Mouse (Mus musculus): Measurements from ENCODE around the gene Ccl26. TPM values are rescaled to one million over a fixed set of nuclear protein-coding genes. Genes with fewer than 3 reads are reported as not detected.
"Not testable (repeated sequence)": the region's sequence is repeated elsewhere in the genome, so short reads cannot be mapped to it uniquely, and the experiment has no call there.

Gene Ccl26
- not detected in 2 replicates for polyA plus RNA-seq (2014; fragmentation: Nextera tagmentation; extraction: Ambion mirVana)

- Histone ChIP-seq H3K4me2 (replicated peaks; ENCODE audit: low read depth, low read length) (no peak within 1 kb of the TSS), H3K27me3 (ENCODE audit: control insufficient read depth, insufficient read depth, low read length) (no peaks in the 10 kb centered on the region), H3K36me3 (ENCODE audit: control insufficient read depth, insufficient read depth, low read length) (no peaks in the 10 kb centered on the region), H3K9me3 (ENCODE audit: control insufficient read depth, low read length) (no peaks in the 10 kb centered on the region), H3K9ac (ENCODE audit: low read depth, low read length) (no peak within 1 kb of the TSS), H3K4me3 (ENCODE audit: low read depth, low read length) (no peak within 1 kb of the TSS), H3K27ac (ENCODE audit: low read depth, low read length) (no peak within 1 kb of the TSS), H3K4me1 (replicated peaks; ENCODE audit: control insufficient read depth, insufficient read depth, low read length) (no peaks in the 10 kb centered on the region)
- DNase-seq (ENCODE audit: low spot score), result no peak
- no peak for ATAC-seq (ENCODE audit: low FRiP score)
- 85% methylated on average over 3 of the region's 3 CpGs for WGBS
Measured at GRCm38 (mm10) chr5:135563469-135563868, at the start of gene Ccl26. TSS of gene Ccl26 (minus strand) at chr5:135563569.

GRCm38 (mm10) chr5:135609794-135610193 is 46.4 kb upstream of the Ccl26 start:
- ATAC-seq (ENCODE audit: low FRiP score) (no peak), DNase-seq (ENCODE audit: low spot score) (no peak)
- H3K27me3 ChIP-seq (ENCODE audit: control insufficient read depth, insufficient read depth, low read length), result no peaks in the 10 kb centered on the region
- no peaks in the 10 kb centered on the region for H3K4me1 ChIP-seq (replicated peaks; ENCODE audit: control insufficient read depth, insufficient read depth, low read length)
- H3K9ac ChIP-seq (ENCODE audit: low read depth, low read length), result no peak overlapping the region
- H3K9me3 ChIP-seq (ENCODE audit: control insufficient read depth, low read length), result no peaks in the 10 kb centered on the region
- no peaks in the 10 kb centered on the region for H3K36me3 ChIP-seq (ENCODE audit: control insufficient read depth, insufficient read depth, low read length)
- WGBS, result 73% methylated on average over 4 of the region's 4 CpGs
- H3K4me3 ChIP-seq (ENCODE audit: low read depth, low read length), result no peak overlapping the region
- no peak overlapping the region for H3K27ac ChIP-seq (ENCODE audit: low read depth, low read length)
- H3K4me2 ChIP-seq (replicated peaks; ENCODE audit: low read depth, low read length), result no peak overlapping the region

GRCm38 (mm10) chr5:135607581-135607980 is 44.2 kb upstream of the Ccl26 start:
- H3K36me3 ChIP-seq (ENCODE audit: control insufficient read depth, insufficient read depth, low read length), result no peaks in the 10 kb centered on the region
- WGBS, result 50% methylated on average over 1 of the region's 1 CpGs
- peaks cover 6% of the 10 kb centered on the region; the same call in 1 of the 2 replicates for H3K9me3 ChIP-seq (ENCODE audit: control insufficient read depth, low read length)
- no peak overlapping the region for H3K9ac ChIP-seq (ENCODE audit: low read depth, low read length)
- H3K27ac ChIP-seq (ENCODE audit: low read depth, low read length), result no peak overlapping the region
- no peak overlapping the region for H3K4me3 ChIP-seq (ENCODE audit: low read depth, low read length)
- DNase-seq (ENCODE audit: low spot score) (no peak), ATAC-seq (ENCODE audit: low FRiP score) (no peak)
- no peaks in the 10 kb centered on the region for H3K27me3 ChIP-seq (ENCODE audit: control insufficient read depth, insufficient read depth, low read length)
- H3K4me2 ChIP-seq (replicated peaks; ENCODE audit: low read depth, low read length), result no peak overlapping the region
- no peaks in the 10 kb centered on the region for H3K4me1 ChIP-seq (replicated peaks; ENCODE audit: control insufficient read depth, insufficient read depth, low read length)

- H3K4me1 ChIP-seq (replicated peaks; ENCODE audit: control insufficient read depth, insufficient read depth, low read length); H3K36me3 ChIP-seq (ENCODE audit: control insufficient read depth, insufficient read depth, low read length); H3K4me2 ChIP-seq (replicated peaks; ENCODE audit: low read depth, low read length); H3K4me3 ChIP-seq (ENCODE audit: low read depth, low read length); H3K27me3 ChIP-seq (ENCODE audit: control insufficient read depth, insufficient read depth, low read length); ATAC-seq (ENCODE audit: low FRiP score); H3K9me3 ChIP-seq (ENCODE audit: control insufficient read depth, low read length); H3K27ac ChIP-seq (ENCODE audit: low read depth, low read length); H3K9ac ChIP-seq (ENCODE audit: low read depth, low read length); DNase-seq (ENCODE audit: low spot score): not testable (repeated sequence)
- no CpG with 5 or more reads among the region's 1 CpGs for WGBS
Measured at GRCm38 (mm10) chr5:135606717-135607116, 43.3 kb upstream of the Ccl26 start.

- H3K36me3 ChIP-seq (ENCODE audit: control insufficient read depth, insufficient read depth, low read length); H3K4me3 ChIP-seq (ENCODE audit: low read depth, low read length); H3K9ac ChIP-seq (ENCODE audit: low read depth, low read length); DNase-seq (ENCODE audit: low spot score); ATAC-seq (ENCODE audit: low FRiP score); H3K4me2 ChIP-seq (replicated peaks; ENCODE audit: low read depth, low read length); H3K4me1 ChIP-seq (replicated peaks; ENCODE audit: control insufficient read depth, insufficient read depth, low read length); H3K9me3 ChIP-seq (ENCODE audit: control insufficient read depth, low read length); H3K27ac ChIP-seq (ENCODE audit: low read depth, low read length); H3K27me3 ChIP-seq (ENCODE audit: control insufficient read depth, insufficient read depth, low read length): not testable (repeated sequence)
- no CpG with 5 or more reads among the region's 1 CpGs for WGBS
Measured at GRCm38 (mm10) chr5:135604643-135605042, 41.3 kb upstream of the Ccl26 start.

- Histone ChIP-seq H3K9ac (ENCODE audit: low read depth, low read length) (no peak overlapping the region), H3K9me3 (ENCODE audit: control insufficient read depth, low read length) (no peaks in the 10 kb centered on the region), H3K4me2 (replicated peaks; ENCODE audit: low read depth, low read length) (no peak overlapping the region), H3K27me3 (ENCODE audit: control insufficient read depth, insufficient read depth, low read length) (no peaks in the 10 kb centered on the region), H3K4me3 (ENCODE audit: low read depth, low read length) (no peak overlapping the region), H3K27ac (ENCODE audit: low read depth, low read length) (no peak overlapping the region), H3K36me3 (ENCODE audit: control insufficient read depth, insufficient read depth, low read length) (no peaks in the 10 kb centered on the region), H3K4me1 (replicated peaks; ENCODE audit: control insufficient read depth, insufficient read depth, low read length) (no peaks in the 10 kb centered on the region)
- DNase-seq (ENCODE audit: low spot score) (no peak), ATAC-seq (ENCODE audit: low FRiP score) (no peak)
- WGBS, result 81% methylated on average over 10 of the region's 12 CpGs
Measured at GRCm38 (mm10) chr5:135589996-135590784, 26.8 kb upstream of the Ccl26 start.

GRCm38 (mm10) chr5:135587764-135588163 is 24.4 kb upstream of the Ccl26 start:
- no peaks in the 10 kb centered on the region for H3K27me3 ChIP-seq (ENCODE audit: control insufficient read depth, insufficient read depth, low read length)
- H3K27ac ChIP-seq (ENCODE audit: low read depth, low read length), result no peak overlapping the region
- no peak overlapping the region for H3K4me2 ChIP-seq (replicated peaks; ENCODE audit: low read depth, low read length)
- no peaks in the 10 kb centered on the region for H3K36me3 ChIP-seq (ENCODE audit: control insufficient read depth, insufficient read depth, low read length)
- H3K9ac ChIP-seq (ENCODE audit: low read depth, low read length), result no peak overlapping the region
- no peaks in the 10 kb centered on the region for H3K9me3 ChIP-seq (ENCODE audit: control insufficient read depth, low read length)
- H3K4me3 ChIP-seq (ENCODE audit: low read depth, low read length), result no peak overlapping the region
- DNase-seq (ENCODE audit: low spot score), result no peak
- no peaks in the 10 kb centered on the region for H3K4me1 ChIP-seq (replicated peaks; ENCODE audit: control insufficient read depth, insufficient read depth, low read length)
- 91% methylated on average over 4 of the region's 4 CpGs for WGBS
- ATAC-seq (ENCODE audit: low FRiP score), result no peak

GRCm38 (mm10) chr5:135585691-135586090 is 22.3 kb upstream of the Ccl26 start:
- Histone ChIP-seq H3K4me3 (ENCODE audit: low read depth, low read length) (no peak overlapping the region), H3K9ac (ENCODE audit: low read depth, low read length) (no peak overlapping the region), H3K27me3 (ENCODE audit: control insufficient read depth, insufficient read depth, low read length) (no peaks in the 10 kb centered on the region), H3K27ac (ENCODE audit: low read depth, low read length) (no peak overlapping the region), H3K9me3 (ENCODE audit: control insufficient read depth, low read length) (no peaks in the 10 kb centered on the region), H3K4me2 (replicated peaks; ENCODE audit: low read depth, low read length) (no peak overlapping the region), H3K4me1 (replicated peaks; ENCODE audit: control insufficient read depth, insufficient read depth, low read length) (no peaks in the 10 kb centered on the region), H3K36me3 (ENCODE audit: control insufficient read depth, insufficient read depth, low read length) (no peaks in the 10 kb centered on the region)
- DNase-seq (ENCODE audit: low spot score) (no peak), ATAC-seq (ENCODE audit: low FRiP score) (no peak)
- 87% methylated on average over 8 of the region's 8 CpGs for WGBS

GRCm38 (mm10) chr5:135582330-135582729 is 19.0 kb upstream of the Ccl26 start:
- Histone ChIP-seq H3K9me3 (ENCODE audit: control insufficient read depth, low read length) (no peaks in the 10 kb centered on the region), H3K27me3 (ENCODE audit: control insufficient read depth, insufficient read depth, low read length) (no peaks in the 10 kb centered on the region), H3K36me3 (ENCODE audit: control insufficient read depth, insufficient read depth, low read length) (no peaks in the 10 kb centered on the region), H3K4me3 (ENCODE audit: low read depth, low read length) (no peak overlapping the region), H3K27ac (ENCODE audit: low read depth, low read length) (no peak overlapping the region), H3K4me1 (replicated peaks; ENCODE audit: control insufficient read depth, insufficient read depth, low read length) (no peaks in the 10 kb centered on the region), H3K4me2 (replicated peaks; ENCODE audit: low read depth, low read length) (no peak overlapping the region), H3K9ac (ENCODE audit: low read depth, low read length) (no peak overlapping the region)
- DNase-seq (ENCODE audit: low spot score), result no peak
- 84% methylated on average over 4 of the region's 4 CpGs for WGBS
- ATAC-seq (ENCODE audit: low FRiP score), result no peak

Measured in hindbrain, embryonic 11.5 days (tissue).